Mouse (Mus musculus) limb, embryonic 10.5 days (tissue): ENCODE measurements around the gene Gm42417. TPM values are rescaled to one million over a fixed set of nuclear protein-coding genes. Genes with fewer than 3 reads are reported as not detected.

Experiments used
- DNase-seq: peaks from one replicate; pipeline ENCODE4 v3.0.0-alpha.2; 2017; ENCODE audit warnings: low spot score
- H3K27ac ChIP-seq: fragments of 300-500 bp; sonication (generic); 2 replicates; pipeline ENCODE4 v1.5.1; 2016; ENCODE audit warnings: mild to moderate bottlenecking
- H3K27me3 ChIP-seq: fragments of 300-500 bp; sonication (generic); 2 replicates; pipeline ENCODE4 v1.6.1; 2016; ENCODE audit warnings: low read depth, mild to moderate bottlenecking; ENCODE audit not compliant: poor library complexity, severe bottlenecking
- H3K36me3 ChIP-seq: fragments of 300-500 bp; sonication (generic); 2 replicates; pipeline ENCODE4 v1.6.1; 2016; ENCODE audit warnings: mild to moderate bottlenecking, moderate library complexity
- H3K4me1 ChIP-seq: fragments of 300-500 bp; sonication (generic); 2 replicates; pipeline ENCODE4 v1.6.1; 2016
- H3K4me3 ChIP-seq: fragments of 300-500 bp; sonication (generic); 2 replicates; pipeline ENCODE4 v1.5.1; 2016; ENCODE audit warnings: mild to moderate bottlenecking, moderate library complexity
- H3K9me3 ChIP-seq: fragments of 300-500 bp; sonication (generic); replicated peaks from 2 replicates; pipeline ENCODE4 v1.6.1; 2016; ENCODE audit warnings: mild to moderate bottlenecking
- WGBS: fragments of 180-500 bp; shearing (Covaris S2); methylation state at CpG from one replicate; pipeline ENCODE4 v1.1.7; 2016; 5-methylcytosine and 5-hydroxymethylcytosine counted together
- polyA plus RNA-seq: library from polyadenylated mRNA; unstranded; fragments of >200 nt; fragmentation: Nextera tagmentation; extraction: Ambion mirVana; gene quantifications from 2 replicates; pipeline ENCODE4 v1.2.1, GENCODE M21; 2016

Gm42417 gene
- polyA plus RNA-seq, 1 experiment from 2014 or later: 0.39 TPM

DNA sequence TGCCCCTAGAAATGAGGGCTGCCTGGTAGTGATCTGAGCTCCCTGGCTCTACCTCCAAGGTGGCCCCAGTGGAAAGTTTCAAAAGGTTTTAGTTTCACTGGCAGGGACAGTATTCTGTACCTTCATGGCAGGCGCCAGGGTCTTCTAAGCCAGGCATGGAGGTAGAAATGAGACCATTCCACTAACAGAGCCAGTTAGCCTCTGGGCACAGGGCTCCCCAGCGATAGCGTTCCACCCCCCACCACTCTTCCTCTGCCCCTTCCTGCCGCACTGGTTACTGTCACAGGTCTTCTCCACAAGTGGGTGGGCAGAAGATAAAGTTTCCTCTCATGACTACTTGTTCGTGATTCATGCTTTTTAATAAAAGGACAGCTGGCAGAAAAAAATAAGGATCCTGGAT, 20.7 kb upstream of the Gm42417 start:
- Histone ChIP-seq H3K27ac (peak overlapping the region; percentile 99), H3K36me3 (peaks cover 11% of the 10 kb centered on the region), H3K4me1 (peaks cover 75% of the 10 kb centered on the region)

DNA sequence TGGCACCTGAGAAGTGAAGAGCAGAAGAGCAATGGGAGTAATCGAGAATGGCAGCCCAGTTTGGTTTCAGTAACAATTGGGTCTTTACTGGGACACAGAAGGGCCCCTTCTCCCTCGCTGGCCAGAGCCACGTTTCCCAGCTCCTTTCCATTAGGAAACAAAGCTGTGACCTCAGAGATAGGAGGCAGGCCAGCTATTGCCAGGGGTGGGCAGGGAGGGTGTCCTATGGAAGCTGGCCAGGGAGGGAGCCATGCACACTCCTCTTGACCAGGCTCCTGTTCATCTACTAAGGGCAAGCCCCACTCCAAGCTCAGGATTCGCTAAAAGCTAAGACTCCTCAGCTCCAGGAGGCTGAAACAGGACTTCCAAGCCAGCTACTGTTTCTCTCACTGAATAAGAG, 20.0 kb upstream of the Gm42417 start:
- Histone ChIP-seq H3K36me3 (peaks cover 17% of the 10 kb centered on the region), H3K4me3 (peak overlapping the region; percentile 94), H3K9me3 (no peaks in the 10 kb centered on the region), H3K27me3 (no peaks in the 10 kb centered on the region), H3K4me1 (peaks cover 78% of the 10 kb centered on the region), H3K27ac (peak overlapping the region; percentile 99)
- DNase-seq: no peak
- 4% methylated on average over 4 of the region's 4 CpGs for WGBS

More for the DNA sequence above, 20.7 kb upstream of the Gm42417 start:
- Histone ChIP-seq H3K27me3 (no peaks in the 10 kb centered on the region), H3K9me3 (no peaks in the 10 kb centered on the region), H3K4me3 (no peak overlapping the region)
- WGBS: 61% methylated on average over 5 of the region's 5 CpGs
- DNase-seq: no peak

DNA sequence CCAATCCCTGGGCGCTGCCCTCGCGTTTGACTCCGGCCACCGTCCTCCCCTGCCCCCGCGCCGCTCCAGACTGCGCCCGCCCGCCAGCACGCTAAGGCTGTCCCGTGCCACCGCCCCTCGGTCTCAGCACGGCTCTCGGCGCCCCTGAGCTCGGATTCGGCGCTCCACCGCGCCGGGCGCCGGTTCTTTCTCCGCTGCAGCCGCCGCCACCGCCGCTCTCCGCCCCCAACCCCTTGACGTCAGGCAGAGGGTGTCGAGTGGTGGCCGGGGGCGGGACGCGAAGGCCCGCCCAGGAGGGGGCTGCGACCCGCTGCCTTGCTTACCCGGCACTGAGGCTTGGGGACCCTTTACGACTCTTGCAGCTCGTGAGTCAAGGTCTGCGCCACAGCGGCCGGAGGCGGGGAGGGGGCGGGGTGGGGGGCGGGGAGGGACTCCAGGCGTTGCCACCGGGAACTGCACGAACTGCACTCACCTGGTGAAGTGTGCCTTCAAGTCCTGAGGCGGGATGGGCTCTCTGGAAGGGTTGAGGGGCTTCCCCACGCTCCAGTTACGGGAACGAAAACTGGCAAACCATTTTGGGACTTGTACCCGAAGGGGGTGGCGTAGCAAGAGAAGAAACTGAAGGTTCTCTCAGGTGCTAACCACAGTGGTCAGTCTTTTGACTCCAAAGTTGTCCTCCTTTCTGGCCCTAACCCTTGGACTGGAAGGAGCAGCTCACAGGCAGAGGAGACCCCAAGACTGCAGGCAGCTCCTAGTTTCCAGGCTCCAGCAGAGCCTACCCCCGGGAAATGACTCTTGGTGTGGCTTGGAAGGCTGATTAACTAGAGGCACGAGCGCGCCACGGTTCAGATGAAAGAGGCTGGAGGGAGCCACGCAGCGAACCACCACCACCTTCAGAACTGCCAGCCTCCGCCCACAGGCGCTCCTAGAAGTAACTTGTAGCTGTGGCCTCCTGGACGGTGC, 19.1 kb upstream of the Gm42417 start, which contains the start of gene Sema4c:
Gene Sema4c, minus strand, starts transcription at position 319 of the 963 bp plus-strand sequence.
- H3K9me3 ChIP-seq: no peaks in the 10 kb centered on the region
- under 1% methylated on average over 69 of the region's 69 CpGs for WGBS
- H3K36me3 ChIP-seq: peaks cover 27% of the 10 kb centered on the region
- peak within 1 kb of the TSS; percentile 94 for H3K4me3 ChIP-seq
- peaks cover 73% of the 10 kb centered on the region for H3K4me1 ChIP-seq
- peak; percentile 92 for DNase-seq
- H3K27me3 ChIP-seq: no peaks in the 10 kb centered on the region
- peak within 1 kb of the TSS; percentile 99 for H3K27ac ChIP-seq

DNA sequence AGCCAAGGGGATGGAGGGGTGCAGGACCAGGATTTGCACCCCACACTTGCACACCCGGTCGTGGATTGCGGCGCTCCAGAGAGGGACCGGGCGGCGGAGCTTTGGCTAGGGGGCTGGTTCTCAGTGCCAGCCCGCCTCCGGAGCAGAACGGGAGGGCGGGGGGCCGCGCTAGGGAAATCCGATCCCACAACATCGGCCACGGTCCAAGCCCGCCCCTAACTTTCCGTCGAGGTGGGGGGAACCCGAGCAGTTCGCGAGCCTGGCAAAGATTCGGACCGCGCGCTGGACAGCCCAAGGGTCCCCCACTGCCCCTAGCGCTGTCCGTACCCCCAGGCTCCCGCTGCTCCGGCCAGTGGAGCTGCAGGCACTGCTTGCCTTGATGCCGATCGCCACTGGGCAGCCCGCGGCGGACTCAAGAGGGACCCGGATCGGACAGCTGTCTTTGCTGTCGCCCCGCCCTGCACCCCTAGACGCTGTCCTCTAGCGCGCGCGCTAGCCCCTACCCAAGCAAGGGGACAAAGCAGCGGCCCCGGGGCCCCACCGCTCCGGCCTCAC, 18.3 kb upstream of the Gm42417 start:
- Histone ChIP-seq H3K4me1 (peaks cover 72% of the 10 kb centered on the region), H3K27me3 (no peaks in the 10 kb centered on the region), H3K9me3 (no peaks in the 10 kb centered on the region), H3K36me3 (peaks cover 34% of the 10 kb centered on the region), H3K27ac (peak overlapping the region; percentile 99), H3K4me3 (peak overlapping the region; percentile 94)
- peak; percentile 89 for DNase-seq
- under 1% methylated on average over 48 of the region's 48 CpGs for WGBS

DNA sequence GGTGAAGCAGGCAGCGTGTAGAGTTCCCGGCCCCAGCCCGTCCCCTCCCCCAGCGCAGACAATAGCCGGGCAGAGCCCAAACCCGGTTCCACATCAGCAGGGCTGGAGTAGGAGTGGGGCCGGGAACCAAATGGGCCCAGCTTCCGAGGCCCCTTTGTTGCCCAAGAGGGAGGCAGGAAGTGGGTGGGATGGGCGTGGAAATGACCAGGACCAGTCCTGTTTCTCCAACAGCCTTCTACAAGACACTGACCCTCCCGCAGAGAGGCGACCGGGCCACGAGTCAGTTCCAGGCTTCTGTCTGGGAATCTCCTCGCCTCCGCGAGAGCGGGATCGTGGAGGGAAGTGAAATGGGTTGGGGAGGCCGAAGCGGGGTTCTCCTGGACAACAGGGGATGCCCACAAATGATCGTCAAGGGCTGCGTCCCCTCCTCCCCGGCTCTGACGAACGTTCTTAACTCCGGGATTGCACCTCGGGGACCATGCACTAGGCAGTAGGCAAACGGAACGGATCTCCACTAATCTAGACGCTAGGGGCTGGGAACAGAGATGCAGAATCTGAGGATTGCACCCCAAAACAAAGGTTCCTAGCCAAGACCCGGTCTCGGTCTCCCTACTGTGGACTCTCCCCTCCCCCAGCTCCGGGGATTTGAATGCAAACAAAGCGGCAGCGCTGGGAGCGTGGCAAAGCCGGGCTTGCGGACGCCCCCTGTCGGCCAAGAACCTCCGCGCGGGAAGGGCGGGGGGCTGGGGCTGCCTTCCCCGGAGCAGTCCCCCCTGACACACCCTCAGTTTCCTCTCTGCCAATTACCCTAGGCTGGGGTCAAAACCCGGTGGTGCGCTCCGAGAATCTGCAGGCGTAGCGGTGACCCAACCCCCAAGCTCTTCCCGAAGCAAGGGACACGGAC, 17.6 kb upstream of the Gm42417 start:
- Histone ChIP-seq H3K9me3 (no peaks in the 10 kb centered on the region), H3K4me1 (peaks cover 66% of the 10 kb centered on the region), H3K27ac (peak overlapping the region; percentile 99), H3K4me3 (peak overlapping the region; percentile 94), H3K36me3 (peaks cover 42% of the 10 kb centered on the region), H3K27me3 (no peaks in the 10 kb centered on the region)
- under 1% methylated on average over 52 of the region's 52 CpGs for WGBS
- peak; percentile 98 for DNase-seq

DNA sequence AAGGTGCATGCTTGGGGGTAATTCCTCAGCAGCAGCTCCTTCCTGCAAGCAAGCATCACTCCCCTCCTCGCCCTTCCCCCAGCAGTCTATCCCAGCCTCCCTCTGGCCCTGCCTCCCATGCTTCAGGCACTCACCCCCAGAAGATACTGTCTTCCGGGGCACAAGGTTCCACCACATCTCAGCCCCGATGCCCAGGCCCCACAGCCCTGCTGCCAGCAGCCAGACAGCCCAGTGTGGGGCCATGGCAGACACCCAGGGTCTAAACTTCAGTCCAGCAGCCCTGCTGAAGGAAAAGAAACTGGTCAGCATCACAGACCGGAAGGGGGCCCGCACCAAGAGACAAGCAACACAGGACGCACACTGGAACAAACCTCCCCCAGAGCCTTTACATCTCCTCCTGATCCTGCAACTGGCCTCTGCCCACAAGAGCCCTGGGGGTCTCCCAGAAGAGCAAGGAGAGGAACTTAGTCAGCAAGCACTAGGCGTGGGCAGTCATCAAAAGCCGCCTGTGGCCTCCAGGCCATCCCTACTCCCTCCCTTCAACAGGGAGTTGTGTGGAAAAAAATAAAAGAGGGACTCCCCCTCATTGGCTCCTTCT, 16.7 kb upstream of the Gm42417 start:
- Histone ChIP-seq H3K36me3 (peaks cover 51% of the 10 kb centered on the region), H3K27me3 (no peaks in the 10 kb centered on the region), H3K4me1 (peaks cover 57% of the 10 kb centered on the region), H3K9me3 (no peaks in the 10 kb centered on the region), H3K4me3 (peak overlapping the region; percentile 94), H3K27ac (peak overlapping the region; percentile 99)
- 5% methylated on average over 8 of the region's 8 CpGs for WGBS
- peak; percentile 62 for DNase-seq

DNA sequence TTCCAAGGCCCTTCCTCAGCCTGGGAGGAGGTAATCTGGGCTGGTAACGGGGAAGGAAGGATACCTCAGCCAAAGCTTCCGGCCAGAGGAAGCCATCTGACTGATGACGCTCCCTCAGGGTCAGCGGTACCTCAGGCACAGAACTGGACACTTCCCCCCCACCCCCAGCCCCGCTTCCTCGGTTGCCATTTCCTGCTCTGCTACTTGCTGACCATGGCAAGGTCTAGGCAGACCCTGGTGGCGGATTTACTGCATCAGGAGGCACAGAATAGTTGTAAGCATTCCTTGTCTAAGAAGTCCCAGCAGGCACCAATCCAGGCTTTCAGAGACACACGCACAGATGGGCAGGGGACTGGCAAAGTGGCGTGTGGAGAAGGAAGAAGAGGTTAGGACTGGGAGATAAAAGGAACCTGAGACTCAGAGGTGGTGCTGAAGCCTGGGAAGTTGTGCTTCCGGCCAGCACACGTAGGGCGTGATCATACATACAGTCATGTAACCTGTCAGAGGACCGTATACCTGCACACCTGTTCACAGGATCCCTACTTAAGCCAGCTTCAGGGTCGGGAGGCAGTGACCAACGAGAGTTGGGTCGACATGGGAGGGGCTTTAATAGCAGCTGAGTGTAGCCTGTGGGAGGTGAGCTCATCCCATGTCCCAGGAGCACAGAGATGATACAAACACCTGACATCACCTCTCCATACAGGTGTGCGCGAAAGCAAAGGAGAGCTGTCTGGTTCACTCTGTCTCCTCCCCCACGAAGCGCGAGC, 15.6 kb upstream of the Gm42417 start:
- 69% methylated on average over 21 of the region's 21 CpGs for WGBS
- peaks cover 53% of the 10 kb centered on the region for H3K4me1 ChIP-seq
- peaks cover 62% of the 10 kb centered on the region for H3K36me3 ChIP-seq

DNA sequence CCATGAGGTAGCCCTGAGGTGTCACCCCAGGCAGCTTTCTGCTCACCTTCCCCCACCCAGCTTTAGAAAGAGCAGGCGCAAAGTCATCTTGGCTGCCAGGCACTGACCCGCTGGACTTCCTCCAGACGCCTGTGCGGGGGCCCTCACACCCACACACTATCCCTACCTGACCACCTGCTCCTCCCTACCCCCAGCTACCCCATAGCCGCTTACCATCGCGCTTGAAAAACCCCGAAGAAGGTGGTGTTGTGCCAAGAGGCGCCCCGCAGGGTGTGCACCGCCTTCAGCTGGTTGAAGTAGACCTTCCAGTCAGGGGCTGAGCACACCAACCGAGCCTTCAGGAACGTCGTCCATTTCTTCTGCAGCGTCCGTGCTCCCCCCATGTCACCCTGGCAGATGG, 13.3 kb upstream of the Gm42417 start:
- H3K4me1 ChIP-seq: peaks cover 60% of the 10 kb centered on the region
- no peak overlapping the region for H3K27ac ChIP-seq
- H3K36me3 ChIP-seq: peaks cover 81% of the 10 kb centered on the region
- no peak overlapping the region for H3K4me3 ChIP-seq
- H3K9me3 ChIP-seq: no peaks in the 10 kb centered on the region
- no peak for DNase-seq
- H3K27me3 ChIP-seq: no peaks in the 10 kb centered on the region
- 90% methylated on average over 16 of the region's 16 CpGs for WGBS

More for the DNA sequence above, 15.6 kb upstream of the Gm42417 start:
- H3K9me3 ChIP-seq: no peaks in the 10 kb centered on the region
- H3K4me3 ChIP-seq: peak overlapping the region; percentile 94
- H3K27ac ChIP-seq: peak overlapping the region; percentile 99
- DNase-seq: no peak
- H3K27me3 ChIP-seq: no peaks in the 10 kb centered on the region

DNA sequence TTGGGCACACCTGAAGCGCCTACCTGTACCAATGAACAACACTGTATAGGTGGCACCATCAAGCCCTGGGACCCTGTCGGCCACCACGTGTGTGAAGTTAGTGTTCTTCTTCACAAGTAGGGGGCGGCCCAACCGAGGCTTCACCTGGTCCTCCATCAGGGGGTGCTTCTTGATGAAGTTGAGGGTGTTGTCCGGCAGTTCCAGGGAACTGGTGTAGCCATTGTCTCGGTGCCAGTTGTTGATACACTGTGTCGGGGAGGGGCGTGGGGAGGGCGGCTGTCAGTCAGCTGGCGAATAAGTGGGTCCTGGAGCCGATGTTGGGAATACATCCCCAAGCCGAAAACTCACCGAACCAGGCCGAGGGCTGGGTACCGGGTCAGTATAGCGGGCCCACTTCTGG, 12.7 kb upstream of the Gm42417 start:
- no peak for DNase-seq

DNA sequence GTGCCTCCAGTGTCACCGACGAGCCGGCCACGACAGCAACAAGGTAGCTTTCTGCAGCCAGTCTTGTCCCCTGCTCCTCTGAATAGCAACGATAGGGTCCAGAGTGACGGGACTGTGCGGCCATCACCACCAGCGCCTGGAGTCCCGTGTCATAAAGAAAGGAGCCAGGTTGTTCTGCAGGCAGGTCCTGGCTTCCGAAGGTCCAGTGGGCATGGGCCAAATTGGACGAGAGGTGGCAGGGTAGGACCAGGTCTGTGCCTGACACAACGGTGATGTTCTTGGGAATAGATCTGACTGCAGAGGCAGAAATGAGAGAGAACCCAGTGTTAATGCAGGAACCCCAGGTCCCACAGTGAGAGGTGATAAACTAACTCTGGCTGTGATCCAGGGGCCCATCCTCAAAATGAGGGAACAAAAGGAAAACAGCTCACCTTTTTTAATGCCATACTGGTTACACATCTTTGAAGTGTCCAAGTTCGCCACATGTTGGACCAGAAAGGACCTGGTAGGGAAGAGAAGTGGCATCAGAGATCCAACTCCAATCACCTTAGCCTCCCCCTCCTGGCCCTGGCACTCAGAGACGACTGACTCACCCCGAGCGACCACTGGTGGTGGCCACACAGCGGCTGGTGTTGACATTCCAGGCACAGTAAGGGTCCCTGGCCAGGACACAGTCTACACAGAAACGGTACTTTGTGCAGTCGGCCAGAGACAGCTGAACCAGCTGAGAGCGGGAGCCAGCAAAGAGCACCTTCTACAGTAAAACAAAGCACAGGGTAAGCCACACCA, 11.0 kb upstream of the Gm42417 start:
- Histone ChIP-seq H3K9me3 (no peaks in the 10 kb centered on the region), H3K4me3 (no peak overlapping the region), H3K27ac (no peak overlapping the region), H3K27me3 (no peaks in the 10 kb centered on the region), H3K36me3 (peaks cover 74% of the 10 kb centered on the region), H3K4me1 (peaks cover 65% of the 10 kb centered on the region)
- no peak for DNase-seq
- 85% methylated on average over 20 of the region's 20 CpGs for WGBS

More for the DNA sequence above, 12.7 kb upstream of the Gm42417 start:
- Histone ChIP-seq H3K4me3 (no peak overlapping the region), H3K36me3 (peaks cover 81% of the 10 kb centered on the region), H3K4me1 (peaks cover 65% of the 10 kb centered on the region), H3K27ac (no peak overlapping the region), H3K27me3 (no peaks in the 10 kb centered on the region), H3K9me3 (no peaks in the 10 kb centered on the region)
- 92% methylated on average over 17 of the region's 17 CpGs for WGBS

DNA sequence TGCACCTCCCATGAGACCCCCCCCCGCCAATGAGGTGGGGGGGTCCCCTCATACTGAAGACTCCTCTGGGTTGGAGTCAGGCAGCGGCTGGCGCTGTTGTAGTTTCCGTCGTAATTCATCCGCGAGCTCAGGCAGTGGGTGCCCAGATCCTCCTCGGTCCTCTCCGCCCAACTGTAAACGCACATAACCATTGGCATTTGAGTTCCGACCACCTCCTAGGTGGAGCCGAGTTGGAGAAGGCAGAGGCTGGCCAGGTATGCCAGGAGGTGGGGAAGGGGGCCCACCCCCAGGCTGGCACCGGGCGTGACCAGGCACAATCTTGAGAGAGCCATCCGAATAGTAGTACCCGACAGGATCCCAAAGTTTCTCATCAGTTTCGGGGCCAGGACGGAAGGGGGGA, 10.3 kb upstream of the Gm42417 start:
- 88% methylated on average over 18 of the region's 18 CpGs for WGBS
- peaks cover 57% of the 10 kb centered on the region for H3K4me1 ChIP-seq
- peaks cover 66% of the 10 kb centered on the region for H3K36me3 ChIP-seq
- no peaks in the 10 kb centered on the region for H3K9me3 ChIP-seq
- DNase-seq: no peak
- peak overlapping the region; percentile 14; the same call in 1 of the 2 replicates for H3K4me3 ChIP-seq
- no peak overlapping the region for H3K27ac ChIP-seq
- no peaks in the 10 kb centered on the region for H3K27me3 ChIP-seq
